Mouse (Mus musculus) G1E (cell line): Measurements from ENCODE around the gene Ticam1. TPM values are rescaled to one million over a fixed set of nuclear protein-coding genes. Genes with fewer than 3 reads are reported as not detected.
A peak's percentile ranks its signal among the peaks of the same experiment; 100 is the strongest.

ENCODE experiments used
- ATAC-seq: 2 replicates; pipeline ENCODE4 v1.8.0; 2016; ENCODE audit warnings: mild to moderate bottlenecking; ENCODE audit not compliant: insufficient number of reproducible peaks, poor library complexity, low FRiP score, severe bottlenecking; ENCODE audit errors: extremely low read depth
- DNase-seq: peaks from one replicate; pipeline ENCODE4 v3.0.0; 2012; ENCODE audit warnings: low spot score
- H3K27me3 ChIP-seq: 2 replicates; pipeline ENCODE4 v1.6.1; 2012; ENCODE audit warnings: mild to moderate bottlenecking, low read length, inconsistent platforms; ENCODE audit not compliant: insufficient read depth
- H3K36me3 ChIP-seq: replicated peaks from 2 replicates; pipeline ENCODE3; 2012; ENCODE audit warnings: mild to moderate bottlenecking, inconsistent platforms
- H3K4me1 ChIP-seq: 2 replicates; pipeline ENCODE4 v1.6.1; 2012; ENCODE audit warnings: low read depth, low read length, inconsistent platforms, mixed read lengths; ENCODE audit not compliant: insufficient read depth
- H3K4me3 ChIP-seq: 2 replicates; pipeline ENCODE4 v1.5.1; 2012; ENCODE audit warnings: low read depth, mild to moderate bottlenecking, inconsistent platforms, low read length, moderate library complexity, mixed read lengths
- H3K9me3 ChIP-seq: replicated peaks from 2 replicates; pipeline ENCODE4 v1.6.1; 2012; ENCODE audit warnings: inconsistent platforms
- CTCF ChIP-seq: IDR thresholded peaks from 2 replicates; pipeline ENCODE4 v1.5.1; 2012; ENCODE audit warnings: low read depth, low read length, inconsistent platforms, mixed read lengths
- GATA1 ChIP-seq: IDR thresholded peaks from 2 replicates; pipeline ENCODE4 v1.6.1; 2012; ENCODE audit warnings: borderline replicate concordance, low read length, inconsistent platforms, mixed read lengths
- GATA2 ChIP-seq: IDR thresholded peaks from 2 replicates; pipeline ENCODE4 v1.6.1; 2012; ENCODE audit warnings: low read depth, low read length, inconsistent platforms, borderline replicate concordance
- POLR2AphosphoS5 ChIP-seq: IDR thresholded peaks from 2 replicates; pipeline ENCODE4 v1.6.1; 2012; ENCODE audit warnings: low read depth, low read length, inconsistent platforms; ENCODE audit not compliant: insufficient replicate concordance
- TAL1 ChIP-seq: conservative IDR thresholded peaks from 2 replicates; pipeline ENCODE4 v1.6.1; 2012; ENCODE audit warnings: low read depth, low read length, inconsistent platforms, mixed read lengths
- polyA plus RNA-seq: library from polyadenylated mRNA; stranded (reverse); fragments of >175 nt; gene quantifications from 2 replicates; pipeline ENCODE4 v1.2.3, GENCODE M21; 2012
- total RNA-seq, 2 experiments: library from RNA; stranded (forward) in 1 of 2; stranded (reverse) in 1 of 2; fragments of 200-1000 nt in 1 of 2; fragments of >200 nt in 1 of 2; fragmentation: Nextera tagmentation in 1 of 2; gene quantifications; 2 replicates each; pipeline ENCODE4 v1.2.3; 2014 to 2017

Ticam1 gene
- total and polyA plus RNA-seq, 3 experiments, result 5.7 to 15.2 (median 8.1) TPM

DNA sequence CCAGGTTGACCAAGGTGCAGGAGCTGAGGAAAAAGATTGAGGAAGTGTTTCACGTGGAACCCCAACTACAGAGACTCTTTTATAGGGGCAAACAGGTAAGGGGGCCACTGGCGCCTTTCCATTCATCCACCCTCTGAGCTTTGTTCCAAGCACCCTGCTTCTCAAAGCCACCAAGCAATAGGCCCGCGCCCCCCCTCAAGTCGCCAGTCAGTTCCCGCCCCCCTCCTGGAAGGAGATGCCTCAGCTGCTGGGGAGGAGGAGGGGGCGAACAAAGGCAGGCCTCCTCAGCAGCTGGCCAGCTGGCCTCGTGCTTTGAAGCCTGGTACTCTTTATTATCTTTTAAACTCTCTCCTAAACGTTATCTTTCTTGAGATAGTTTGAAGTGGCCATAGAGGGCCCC lies 28.6 kb upstream of the Ticam1 start:
- Histone ChIP-seq H3K27me3 (peaks cover 3% of the 10 kb centered on the region), H3K36me3 (peaks cover 57% of the 10 kb centered on the region), H3K4me1 (peaks cover 75% of the 10 kb centered on the region), H3K9me3 (no peaks in the 10 kb centered on the region), H3K4me3 (peak overlapping the region; percentile 84)
- DNase-seq (no peak), ATAC-seq (no peak)
- TF ChIP-seq POLR2AphosphoS5, result no peak
- no peak for TF ChIP-seq TAL1
- no peak for TF ChIP-seq CTCF
- no peak for TF ChIP-seq GATA1
- no peak for TF ChIP-seq GATA2

DNA sequence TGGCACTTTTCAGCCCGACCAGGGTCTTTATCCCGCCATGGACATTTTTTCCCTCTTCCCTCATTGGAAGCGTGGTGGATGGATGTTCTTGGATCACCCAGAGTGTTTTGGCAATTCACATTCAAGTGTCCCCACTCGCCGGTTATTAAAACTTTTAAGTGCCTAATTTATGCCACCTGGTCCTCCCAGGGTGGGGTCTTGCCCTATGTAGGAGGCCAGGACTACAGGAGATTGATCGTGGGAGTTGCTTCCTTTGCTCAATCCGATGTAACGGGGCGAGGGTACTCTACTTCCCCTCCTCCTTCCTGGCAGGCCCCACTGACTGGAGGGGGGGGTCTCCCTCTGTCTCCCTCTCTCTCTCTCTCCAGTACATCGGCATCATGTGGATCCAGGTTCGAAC lies 28.1 kb upstream of the Ticam1 start:
- Histone ChIP-seq H3K4me1 (peaks cover 74% of the 10 kb centered on the region), H3K9me3 (no peaks in the 10 kb centered on the region), H3K4me3 (peak overlapping the region; percentile 84), H3K36me3 (peaks cover 53% of the 10 kb centered on the region), H3K27me3 (peaks cover 6% of the 10 kb centered on the region)
- no peak for ATAC-seq
- TF ChIP-seq GATA2 (no peak), POLR2AphosphoS5 (no peak), CTCF (no peak), TAL1 (no peak), GATA1 (no peak)
- no peak for DNase-seq

DNA sequence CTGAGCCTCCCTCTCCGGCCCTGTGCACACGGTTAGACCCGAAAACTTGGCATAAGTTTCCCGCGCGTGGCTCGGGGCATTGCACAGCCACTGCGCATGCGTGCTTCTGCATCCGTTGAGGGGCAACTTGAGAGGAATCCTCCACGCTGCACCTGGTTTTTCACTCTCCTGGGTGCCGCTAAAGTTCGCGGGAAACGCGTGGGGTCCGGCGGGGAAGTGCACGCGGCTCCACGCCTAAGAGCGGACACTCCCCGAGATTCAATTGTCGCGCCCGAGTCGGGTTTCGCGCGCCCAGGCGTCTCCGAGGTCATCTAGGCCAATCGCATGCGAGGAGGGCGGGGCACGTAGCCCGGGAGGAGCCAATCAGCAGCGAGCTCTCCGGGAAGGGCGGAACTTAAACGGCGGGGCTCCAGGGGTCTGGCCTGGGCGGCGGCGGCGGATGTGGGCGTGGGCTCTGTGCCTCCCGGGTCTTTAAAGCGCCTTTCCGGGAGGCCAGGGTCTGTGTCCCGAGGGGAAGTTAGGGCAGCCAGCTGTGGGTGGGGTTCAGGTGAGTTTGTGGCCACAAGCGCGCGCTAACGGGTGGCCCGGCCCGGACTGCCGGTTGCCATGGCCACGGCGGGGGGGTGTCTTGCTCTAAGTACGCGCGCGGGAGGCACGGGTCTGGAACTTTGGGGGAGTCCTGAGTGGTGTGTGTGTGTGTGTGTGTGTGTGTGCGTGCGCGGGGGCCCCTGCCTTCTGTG lies 27.4 kb upstream of the Ticam1 start:
- H3K4me3 ChIP-seq, result peak overlapping the region; percentile 84
- peak; percentile 80 for ATAC-seq
- H3K9me3 ChIP-seq, result no peaks in the 10 kb centered on the region
- H3K36me3 ChIP-seq, result peaks cover 46% of the 10 kb centered on the region
- DNase-seq, result peak; percentile 96
- H3K4me1 ChIP-seq, result peaks cover 68% of the 10 kb centered on the region
- TF ChIP-seq GATA1 (no peak), CTCF (no peak), GATA2 (no peak)
- peaks cover 12% of the 10 kb centered on the region for H3K27me3 ChIP-seq

DNA sequence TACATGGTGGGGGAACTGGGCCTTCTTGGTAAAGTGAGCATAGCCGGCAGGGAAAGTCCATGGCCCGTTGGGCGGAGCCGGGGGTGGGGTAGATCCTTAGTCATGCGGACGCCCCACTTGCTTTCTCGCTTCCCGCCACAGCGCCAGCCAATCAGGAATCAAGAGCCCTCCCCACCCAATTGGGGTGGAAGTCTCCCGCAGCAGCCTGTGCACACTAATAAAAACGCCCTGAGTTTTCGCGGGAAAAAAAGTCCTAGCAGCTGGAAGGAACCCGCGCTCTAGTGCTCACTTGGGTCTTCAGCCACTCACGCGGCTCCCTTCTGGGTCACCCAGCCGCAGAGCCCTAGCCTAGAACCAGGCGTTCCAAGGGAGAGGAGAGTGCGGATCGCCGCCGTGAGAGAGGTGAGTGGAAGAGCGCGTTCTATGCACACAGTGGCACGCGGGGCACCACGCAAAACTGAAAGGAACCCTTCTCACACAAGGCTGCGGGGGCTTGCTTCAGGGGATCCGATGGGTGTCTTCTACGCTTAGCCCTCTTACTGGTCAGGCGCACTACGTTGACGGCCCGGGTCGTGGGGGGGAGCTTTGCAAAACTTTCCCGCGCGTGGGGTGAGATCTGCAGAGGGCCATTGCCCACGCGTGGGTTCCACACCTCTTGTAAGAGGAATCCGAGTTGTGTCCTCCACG lies 26.7 kb upstream of the Ticam1 start, which contains the start of gene Uhrf1:
TSS of gene Uhrf1 (plus strand) at position 162 of the 687 bp plus-strand sequence.
- TF ChIP-seq GATA2 (no peak), POLR2AphosphoS5 (0 out of 2 replicates have a peak, but pooled peaks have one; percentile 47)
- Histone ChIP-seq H3K9me3 (no peaks in the 10 kb centered on the region), H3K4me3 (peak within 1 kb of the TSS; percentile 84), H3K36me3 (peaks cover 39% of the 10 kb centered on the region), H3K4me1 (peaks cover 63% of the 10 kb centered on the region), H3K27me3 (peaks cover 16% of the 10 kb centered on the region)
- ATAC-seq (peak; percentile 89), DNase-seq (peak; percentile 99)

DNA sequence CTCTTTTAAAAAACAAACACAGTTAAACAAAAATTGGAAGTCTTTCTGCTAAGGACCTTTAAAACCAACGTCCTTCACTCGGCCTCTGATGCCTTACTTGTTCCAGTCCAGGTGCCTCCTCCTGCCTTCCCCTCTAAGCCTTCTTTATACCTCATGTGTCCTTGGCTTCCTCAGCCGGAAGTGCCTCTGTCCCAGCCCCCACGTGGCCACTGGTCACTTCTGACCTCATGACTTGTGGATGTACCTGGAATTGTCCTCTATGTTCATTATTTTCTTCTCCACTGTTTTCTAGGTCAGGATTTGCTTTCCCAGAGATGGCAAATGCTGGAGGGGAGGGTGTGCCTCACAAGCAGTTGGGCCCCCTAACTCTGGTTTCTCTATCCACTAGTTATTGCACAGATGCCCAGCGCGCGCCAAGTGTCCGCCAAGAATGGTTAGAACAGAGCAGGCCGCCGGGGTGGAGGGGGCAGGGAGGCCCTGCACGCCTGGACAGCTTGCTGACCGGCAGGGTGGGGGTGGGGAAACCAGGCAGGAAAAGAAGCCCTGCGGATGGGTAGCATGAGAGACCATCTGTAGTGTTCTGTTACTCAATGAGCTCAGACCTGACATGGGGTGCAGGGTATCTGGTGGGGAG lies 25.9 kb upstream of the Ticam1 start:
- Histone ChIP-seq H3K27me3 (peaks cover 20% of the 10 kb centered on the region), H3K9me3 (no peaks in the 10 kb centered on the region), H3K4me1 (peaks cover 55% of the 10 kb centered on the region), H3K4me3 (peak overlapping the region; percentile 84; the same call in 1 of the 2 replicates), H3K36me3 (peaks cover 30% of the 10 kb centered on the region)
- ATAC-seq (no peak), DNase-seq (no peak)
- TF ChIP-seq CTCF (no peak), POLR2AphosphoS5 (no peak), TAL1 (no peak), GATA2 (no peak), GATA1 (no peak)

DNA sequence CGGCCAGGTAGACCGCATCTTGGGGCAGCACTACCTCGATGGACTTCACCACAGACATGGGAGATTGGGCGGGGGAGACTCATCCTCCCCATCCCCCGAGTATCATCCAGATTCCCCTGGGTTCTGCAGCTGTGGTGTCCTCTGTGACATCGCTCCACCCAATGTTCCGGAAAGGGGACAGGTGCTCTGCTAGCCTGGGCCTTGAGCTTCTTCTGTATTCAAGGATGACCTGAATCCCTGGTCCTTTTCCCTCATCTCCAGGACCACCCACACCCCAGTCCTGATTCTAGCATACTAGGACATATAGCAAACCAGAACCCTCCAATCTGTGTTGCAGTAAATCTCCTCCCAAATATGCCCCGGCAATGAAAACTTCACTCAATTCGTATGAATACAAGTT lies 23.6 kb upstream of the Ticam1 start, which contains the start of gene Arrdc5:
TSS of gene Arrdc5 (minus strand) at position 101 of the 400 bp plus-strand sequence.
- H3K4me3 ChIP-seq, result no peak within 1 kb of the TSS
- peaks cover 32% of the 10 kb centered on the region for H3K27me3 ChIP-seq
- DNase-seq (no peak), ATAC-seq (no peak)
- peaks cover 36% of the 10 kb centered on the region for H3K4me1 ChIP-seq
- TF ChIP-seq TAL1 (no peak), GATA1 (no peak), CTCF (no peak), POLR2AphosphoS5 (no peak), GATA2 (no peak)
- peaks cover 7% of the 10 kb centered on the region for H3K36me3 ChIP-seq
- H3K9me3 ChIP-seq, result no peaks in the 10 kb centered on the region
